Mouse (Mus musculus) heart, embryonic 11.5 days (tissue): ENCODE measurements around the gene Gpnmb. TPM values are rescaled to one million over a fixed set of nuclear protein-coding genes. Genes with fewer than 3 reads are reported as not detected.

Experiments
- ATAC-seq: fragments of 200-750 bp; cut with Nextera tagmentation; replicated peaks from 2 replicates; pipeline ENCODE4 v1.8.0; 2017; ENCODE audit warnings: moderate library complexity; ENCODE audit not compliant: insufficient number of reproducible peaks, low FRiP score, low TSS enrichment
- H3K27ac ChIP-seq: fragments of 300-500 bp; sonication (generic); 2 replicates; pipeline ENCODE4 v1.5.1; 2014; ENCODE audit warnings: mild to moderate bottlenecking, low read depth, low read length
- H3K27me3 ChIP-seq: fragments of 300-500 bp; sonication (generic); 2 replicates; pipeline ENCODE4 v1.6.1; 2014; ENCODE audit warnings: mild to moderate bottlenecking, low read length, mixed read lengths; ENCODE audit not compliant: control insufficient read depth, insufficient read depth
- H3K36me3 ChIP-seq: fragments of 300-500 bp; sonication (generic); 2 replicates; pipeline ENCODE4 v1.6.1; 2014; ENCODE audit warnings: mild to moderate bottlenecking, low read length, moderate library complexity, mixed read lengths; ENCODE audit not compliant: control insufficient read depth, insufficient read depth
- H3K4me1 ChIP-seq: fragments of 300-500 bp; sonication (generic); 2 replicates; pipeline ENCODE4 v1.6.1; 2014; ENCODE audit warnings: low read length; ENCODE audit not compliant: control insufficient read depth, insufficient read depth
- H3K4me2 ChIP-seq: fragments of 300-500 bp; sonication (generic); 2 replicates; pipeline ENCODE4 v1.6.1; 2014; ENCODE audit warnings: mild to moderate bottlenecking, moderate library complexity
- H3K4me3 ChIP-seq: fragments of 300-500 bp; sonication (generic); 2 replicates; pipeline ENCODE4 v1.5.1; 2014; ENCODE audit warnings: low read depth, low read length
- H3K9ac ChIP-seq: fragments of 300-500 bp; sonication (generic); 2 replicates; pipeline ENCODE4 v1.6.1; 2014; ENCODE audit warnings: mild to moderate bottlenecking, low read depth, low read length, moderate library complexity
- H3K9me3 ChIP-seq: fragments of 300-500 bp; sonication (generic); replicated peaks from 2 replicates; pipeline ENCODE4 v1.6.1; 2016; ENCODE audit warnings: low read length; ENCODE audit not compliant: control insufficient read depth
- WGBS: fragments of 180-500 bp; shearing (Covaris S2); extraction: QIAGEN DNeasy Blood & Tissue Kit; methylation state at CpG from one replicate; pipeline ENCODE4 v1.1.7; 2014; ENCODE audit not compliant: insufficient replicate concordance; 5-methylcytosine and 5-hydroxymethylcytosine counted together
- polyA plus RNA-seq: library from polyadenylated mRNA; unstranded; fragments of >200 nt; fragmentation: Nextera tagmentation; extraction: Ambion mirVana; gene quantifications from 2 replicates; pipeline ENCODE4 v1.2.1, GENCODE M21; 2014

Gpnmb gene
- polyA plus RNA-seq, result 0.09 and 0.62 TPM in 2 replicates

- no peak for ATAC-seq
- Histone ChIP-seq H3K4me1 (peaks cover 4% of the 10 kb centered on the region; the same call in 1 of the 2 replicates), H3K4me3 (peak within 1 kb of the TSS; percentile 17)
Measured at GRCm38 (mm10) chr6:49036275-49037267, at the start of gene Gpnmb. Gene Gpnmb, plus strand, starts transcription at chr6:49036546.

GRCm38 (mm10) chr6:48989971-48990370, 46.4 kb upstream of the Gpnmb start:
- no peak overlapping the region for H3K4me2 ChIP-seq
- ATAC-seq, result no peak
- H3K9me3 ChIP-seq, result no peaks in the 10 kb centered on the region
- no peaks in the 10 kb centered on the region for H3K27me3 ChIP-seq
- H3K36me3 ChIP-seq, result no peaks in the 10 kb centered on the region
- no peak overlapping the region for H3K9ac ChIP-seq
- no peak overlapping the region for H3K4me3 ChIP-seq
- no peak overlapping the region for H3K27ac ChIP-seq
- no peaks in the 10 kb centered on the region for H3K4me1 ChIP-seq
- WGBS, result 79% methylated on average over 5 of the region's 5 CpGs

More at GRCm38 (mm10) chr6:49036275-49037267, at the start of gene Gpnmb:
- Histone ChIP-seq H3K36me3 (no peaks in the 10 kb centered on the region), H3K4me2 (peak within 1 kb of the TSS; percentile 47), H3K9me3 (no peaks in the 10 kb centered on the region), H3K27me3 (peaks cover 9% of the 10 kb centered on the region), H3K27ac (no peak within 1 kb of the TSS), H3K9ac (no peak within 1 kb of the TSS)
- 30% methylated on average over 28 of the region's 28 CpGs for WGBS

GRCm38 (mm10) chr6:48991991-48992390, 44.4 kb upstream of the Gpnmb start:
- WGBS, result 68% methylated on average over 4 of the region's 4 CpGs
- Histone ChIP-seq H3K36me3 (no peaks in the 10 kb centered on the region), H3K27ac (no peak overlapping the region), H3K4me3 (no peak overlapping the region), H3K27me3 (no peaks in the 10 kb centered on the region), H3K9me3 (no peaks in the 10 kb centered on the region), H3K4me1 (no peaks in the 10 kb centered on the region), H3K9ac (no peak overlapping the region), H3K4me2 (no peak overlapping the region)
- no peak for ATAC-seq

- Histone ChIP-seq H3K27me3 (no peaks in the 10 kb centered on the region), H3K27ac (no peak overlapping the region), H3K36me3 (no peaks in the 10 kb centered on the region), H3K4me3 (no peak overlapping the region), H3K4me1 (no peaks in the 10 kb centered on the region), H3K9me3 (no peaks in the 10 kb centered on the region), H3K4me2 (no peak overlapping the region), H3K9ac (no peak overlapping the region)
- WGBS, result 44% methylated on average over 6 of the region's 6 CpGs
- no peak for ATAC-seq
Measured at GRCm38 (mm10) chr6:48998186-48998585, 38.2 kb upstream of the Gpnmb start.

GRCm38 (mm10) chr6:48998796-48999195, 37.5 kb upstream of the Gpnmb start:
- Histone ChIP-seq H3K4me1 (no peaks in the 10 kb centered on the region), H3K4me3 (no peak overlapping the region), H3K4me2 (no peak overlapping the region), H3K27ac (no peak overlapping the region), H3K9ac (no peak overlapping the region), H3K36me3 (no peaks in the 10 kb centered on the region), H3K27me3 (no peaks in the 10 kb centered on the region), H3K9me3 (no peaks in the 10 kb centered on the region)
- no peak for ATAC-seq
- 79% methylated on average over 4 of the region's 4 CpGs for WGBS

GRCm38 (mm10) chr6:49003381-49003780, 33.0 kb upstream of the Gpnmb start:
- Histone ChIP-seq H3K9ac (no peak overlapping the region), H3K4me3 (no peak overlapping the region), H3K27ac (no peak overlapping the region), H3K9me3 (no peaks in the 10 kb centered on the region), H3K36me3 (no peaks in the 10 kb centered on the region), H3K4me2 (no peak overlapping the region), H3K4me1 (no peaks in the 10 kb centered on the region), H3K27me3 (no peaks in the 10 kb centered on the region)
- WGBS, result 37% methylated on average over 4 of the region's 4 CpGs
- no peak for ATAC-seq

- Histone ChIP-seq H3K27ac (no peak overlapping the region), H3K4me3 (peak overlapping the region; percentile 38), H3K9ac (peak overlapping the region; percentile 46; the same call in 1 of the 2 replicates), H3K4me1 (no peaks in the 10 kb centered on the region), H3K36me3 (no peaks in the 10 kb centered on the region), H3K9me3 (no peaks in the 10 kb centered on the region), H3K4me2 (peak overlapping the region; percentile 66), H3K27me3 (no peaks in the 10 kb centered on the region)
- 3% methylated on average over 9 of the region's 9 CpGs for WGBS
- no peak for ATAC-seq
Measured at GRCm38 (mm10) chr6:49007981-49008380, 28.4 kb upstream of the Gpnmb start.

- no peak for ATAC-seq
- Histone ChIP-seq H3K4me2 (peak overlapping the region; percentile 66), H3K27me3 (no peaks in the 10 kb centered on the region), H3K4me3 (peak overlapping the region; percentile 38), H3K36me3 (no peaks in the 10 kb centered on the region), H3K4me1 (no peaks in the 10 kb centered on the region), H3K9me3 (no peaks in the 10 kb centered on the region), H3K9ac (peak overlapping the region; percentile 46; the same call in 1 of the 2 replicates), H3K27ac (no peak overlapping the region)
- WGBS, result 22% methylated on average over 13 of the region's 13 CpGs
Measured at GRCm38 (mm10) chr6:49008420-49009160, 27.8 kb upstream of the Gpnmb start.
